Mouse (Mus musculus) frontal cortex, adult (tissue): ENCODE results near the gene Kcnj10.

ENCODE experiments used
- ATAC-seq: cut with Nextera tagmentation; 2 replicates; pipeline ENCODE4 v1.9.2; 2017; ENCODE audit warnings: mild to moderate bottlenecking, moderate library complexity, mixed read lengths; ENCODE audit not compliant: low TSS enrichment

Gene Kcnj10

GRCm38 (mm10) chr1:172311921-172312767 lies 28.9 kb upstream of the Kcnj10 start:
- ATAC-seq: peak; percentile 3

- ATAC-seq: peak; percentile 2; the same call in 1 of the 2 replicates
Measured at GRCm38 (mm10) chr1:172312768-172313561, 28.0 kb upstream of the Kcnj10 start.

- ATAC-seq: peak; percentile 2; the same call in 1 of the 2 replicates
Measured at GRCm38 (mm10) chr1:172313613-172314411, 27.2 kb upstream of the Kcnj10 start.

GRCm38 (mm10) chr1:172314911-172315310 lies 26.1 kb upstream of the Kcnj10 start:
- no peak for ATAC-seq

- no peak for ATAC-seq
Measured at GRCm38 (mm10) chr1:172317431-172317830, 23.6 kb upstream of the Kcnj10 start.

- ATAC-seq: no peak
Measured at GRCm38 (mm10) chr1:172317946-172318345, 23.1 kb upstream of the Kcnj10 start.

- peak; percentile 2; the same call in 1 of the 2 replicates for ATAC-seq
Measured at GRCm38 (mm10) chr1:172318424-172319035, 22.5 kb upstream of the Kcnj10 start.

- ATAC-seq: no peak
Measured at GRCm38 (mm10) chr1:172319346-172319745, 21.7 kb upstream of the Kcnj10 start.

- peak; percentile 25 for ATAC-seq
Measured at GRCm38 (mm10) chr1:172319921-172320411, 21.0 kb upstream of the Kcnj10 start.

GRCm38 (mm10) chr1:172322725-172323124 lies 18.3 kb upstream of the Kcnj10 start:
- ATAC-seq: no peak

- no peak for ATAC-seq
Measured at GRCm38 (mm10) chr1:172323298-172323697, 17.7 kb upstream of the Kcnj10 start.

GRCm38 (mm10) chr1:172323801-172324359 lies 17.1 kb upstream of the Kcnj10 start:
- peak; percentile 17 for ATAC-seq

GRCm38 (mm10) chr1:172324725-172325124 lies 16.3 kb upstream of the Kcnj10 start:
- ATAC-seq: peak; percentile 13

GRCm38 (mm10) chr1:172325680-172326535 lies 15.1 kb upstream of the Kcnj10 start:
- ATAC-seq: no peak

GRCm38 (mm10) chr1:172326684-172327083 lies 14.3 kb upstream of the Kcnj10 start:
- ATAC-seq: no peak

GRCm38 (mm10) chr1:172327206-172328001 lies 13.6 kb upstream of the Kcnj10 start:
- no peak for ATAC-seq

- ATAC-seq: no peak
Measured at GRCm38 (mm10) chr1:172328041-172328440, 13.0 kb upstream of the Kcnj10 start.

GRCm38 (mm10) chr1:172328461-172328860 lies 12.5 kb upstream of the Kcnj10 start:
- ATAC-seq: no peak

GRCm38 (mm10) chr1:172329131-172329530 lies 11.9 kb upstream of the Kcnj10 start, which contains the start of gene Kcnj9:
Gene Kcnj9 (minus strand): TSS chr1:172329318.
- ATAC-seq: peak; percentile 58
